Mouse (Mus musculus) frontal cortex, adult (tissue): Measurements from ENCODE around the gene Tshz2.

Experiments
- ATAC-seq: cut with Nextera tagmentation; 2 replicates; pipeline ENCODE4 v1.9.2; 2017; ENCODE audit warnings: mild to moderate bottlenecking, moderate library complexity, mixed read lengths; ENCODE audit not compliant: low TSS enrichment

The Tshz2 gene

GRCm38 (mm10) chr2:170006829-170007228 lies 374.0 kb downstream of the Tshz2 start:
- no peak for ATAC-seq

- no peak for ATAC-seq
These were observed 374.7 kb downstream of the Tshz2 start for GRCm38 (mm10) chr2:170007426-170007958.

- no peak for ATAC-seq
These were observed 376.9 kb downstream of the Tshz2 start for GRCm38 (mm10) chr2:170009729-170010128.

- no peak for ATAC-seq
These were observed 379.0 kb downstream of the Tshz2 start for GRCm38 (mm10) chr2:170011858-170012257.

GRCm38 (mm10) chr2:170017302-170017701 lies 384.5 kb downstream of the Tshz2 start:
- ATAC-seq: no peak

- ATAC-seq: no peak
These were observed 385.1 kb downstream of the Tshz2 start for GRCm38 (mm10) chr2:170017926-170018325.

- ATAC-seq: no peak
These were observed 390.1 kb downstream of the Tshz2 start for GRCm38 (mm10) chr2:170022953-170023352.

GRCm38 (mm10) chr2:170023741-170024140 lies 390.9 kb downstream of the Tshz2 start:
- no peak for ATAC-seq

GRCm38 (mm10) chr2:170024939-170025338 lies 392.1 kb downstream of the Tshz2 start:
- ATAC-seq: no peak

GRCm38 (mm10) chr2:170025896-170026295 lies 393.1 kb downstream of the Tshz2 start:
- no peak for ATAC-seq

- ATAC-seq: no peak
These were observed 395.0 kb downstream of the Tshz2 start for GRCm38 (mm10) chr2:170027837-170028236.

GRCm38 (mm10) chr2:170028488-170029303 lies 395.9 kb downstream of the Tshz2 start:
- no peak for ATAC-seq

- ATAC-seq: no peak
These were observed 396.6 kb downstream of the Tshz2 start for GRCm38 (mm10) chr2:170029304-170029856.

GRCm38 (mm10) chr2:170031226-170031625 lies 398.4 kb downstream of the Tshz2 start:
- no peak for ATAC-seq

- ATAC-seq: no peak
These were observed 399.1 kb downstream of the Tshz2 start for GRCm38 (mm10) chr2:170031872-170032271.

- ATAC-seq: no peak
These were observed 400.4 kb downstream of the Tshz2 start for GRCm38 (mm10) chr2:170033219-170033618.

GRCm38 (mm10) chr2:170034794-170035193 lies 402.0 kb downstream of the Tshz2 start:
- no peak for ATAC-seq

GRCm38 (mm10) chr2:170036791-170037241 lies 404.0 kb downstream of the Tshz2 start:
- no peak for ATAC-seq

GRCm38 (mm10) chr2:170037346-170037745 lies 404.5 kb downstream of the Tshz2 start:
- ATAC-seq: no peak

- no peak for ATAC-seq
These were observed 407.0 kb downstream of the Tshz2 start for GRCm38 (mm10) chr2:170039772-170040171.

- no peak for ATAC-seq
These were observed 408.3 kb downstream of the Tshz2 start for GRCm38 (mm10) chr2:170041101-170041500.

GRCm38 (mm10) chr2:170042471-170043213 lies 409.8 kb downstream of the Tshz2 start:
- ATAC-seq: no peak
